In genomic region chr1:55446876-55447275, GRCm38 (mm10) we compare ENCODE assay signal across 16 mouse cellular contexts.
"Had no signal": no experiment of that assay in that cellular context is flagged by ENCODE, and none has a peak within 500 bp of the region (broad histone marks: within the 10 kb centered on the region; RNA-seq: fewer than 3 reads in every experiment).

No protein-coding gene starts in this region.

- H3K27me3 ChIP-seq: liver, embryonic 13.5 days; liver, embryonic 15.5 days; lung, embryonic 15.5 days; megakaryocyte, embryonic 14.5 days; midbrain, embryonic 13.5 days; midbrain, embryonic 15.5 days; neural tube, embryonic 12.5 days had no signal

- ATAC-seq: liver, postnatal 0 days; lung, postnatal 0 days; midbrain, embryonic 13.5 days; midbrain, embryonic 15.5 days had no signal

- DNase-seq: liver, embryonic 13.5 days; liver, postnatal 0 days; lung, adult 2 months; lung, postnatal 14 days; lung, postnatal 36 days; right cerebral cortex, postnatal 25 days; right cerebral cortex, postnatal 4 days; spleen, adult 18-20 months had no signal

- H3K27ac ChIP-seq: liver, embryonic 13.5 days; liver, embryonic 15.5 days; lung, embryonic 15.5 days; macrophage; midbrain, embryonic 13.5 days; midbrain, embryonic 15.5 days; neural tube, embryonic 12.5 days had no signal

- H3K36me3 ChIP-seq: liver, embryonic 13.5 days; liver, embryonic 15.5 days; lung, embryonic 15.5 days; midbrain, embryonic 13.5 days; midbrain, embryonic 15.5 days; neural tube, embryonic 12.5 days had no signal

- H3K4me3 ChIP-seq: liver, embryonic 13.5 days; liver, embryonic 15.5 days; lung, embryonic 15.5 days; megakaryocyte, embryonic 14.5 days; midbrain, embryonic 13.5 days; midbrain, embryonic 15.5 days; neural tube, embryonic 12.5 days had no signal

- H3K4me1 ChIP-seq: liver, embryonic 13.5 days; liver, embryonic 15.5 days; lung, embryonic 15.5 days; megakaryocyte, embryonic 14.5 days; neural tube, embryonic 12.5 days had no signal
